Mouse (Mus musculus) limb, embryonic 15.5 days (tissue): ENCODE results near the gene Rnf186. TPM values are rescaled to one million over a fixed set of nuclear protein-coding genes. Genes with fewer than 3 reads are reported as not detected.
"Not testable (repeated sequence)": the region's sequence is repeated elsewhere in the genome, so short reads cannot be mapped to it uniquely, and the experiment has no call there.

ENCODE experiments used
- ATAC-seq: fragments of 200-750 bp; cut with Nextera tagmentation; 2 replicates; pipeline ENCODE4 v1.8.0; 2017; ENCODE audit warnings: low read depth, moderate TSS enrichment; ENCODE audit not compliant: insufficient number of reproducible peaks, low FRiP score, low TSS enrichment
- H3K27ac ChIP-seq: fragments of 300-500 bp; sonication (generic); 2 replicates; pipeline ENCODE4 v1.5.1; 2015; ENCODE audit warnings: moderate library complexity, mild to moderate bottlenecking, inconsistent platforms
- H3K27me3 ChIP-seq: fragments of 300-500 bp; sonication (generic); 2 replicates; pipeline ENCODE4 v1.6.1; 2015; ENCODE audit warnings: inconsistent platforms
- H3K36me3 ChIP-seq: fragments of 300-500 bp; sonication (generic); 2 replicates; pipeline ENCODE4 v1.6.1; 2015; ENCODE audit warnings: inconsistent platforms
- H3K4me1 ChIP-seq: fragments of 300-500 bp; sonication (generic); 2 replicates; pipeline ENCODE4 v1.6.1; 2015; ENCODE audit warnings: inconsistent platforms
- H3K4me2 ChIP-seq: fragments of 300-500 bp; sonication (generic); 2 replicates; pipeline ENCODE4 v1.6.1; 2015; ENCODE audit warnings: mild to moderate bottlenecking, inconsistent platforms
- H3K4me3 ChIP-seq: fragments of 300-500 bp; sonication (generic); 2 replicates; pipeline ENCODE4 v1.5.1; 2015; ENCODE audit warnings: mild to moderate bottlenecking, inconsistent platforms
- H3K9ac ChIP-seq: fragments of 300-500 bp; sonication (generic); 2 replicates; pipeline ENCODE4 v1.6.1; 2015; ENCODE audit warnings: inconsistent platforms
- H3K9me3 ChIP-seq: fragments of 300-500 bp; sonication (generic); 2 replicates; pipeline ENCODE4 v1.6.1; 2016; ENCODE audit warnings: inconsistent platforms
- WGBS: fragments of 180-500 bp; shearing (Covaris S2); methylation state at CpG from one replicate; pipeline ENCODE4 v1.1.7; 2015; 5-methylcytosine and 5-hydroxymethylcytosine counted together
- polyA plus RNA-seq: library from polyadenylated mRNA; unstranded; fragments of >200 nt; fragmentation: Nextera tagmentation; extraction: Ambion mirVana; gene quantifications from 2 replicates; pipeline ENCODE4 v1.2.1, GENCODE M21; 2015

Gene Rnf186
- polyA plus RNA-seq, 1 experiment from 2014 or later = 0.19 TPM

GRCm38 (mm10) chr4:138972827-138973718 is 6.2 kb downstream of the Rnf186 start, which contains the start of gene Tmco4:
TSS of gene Tmco4 (plus strand) at chr4:138972888.
- Histone ChIP-seq H3K27ac (peak within 1 kb of the TSS; percentile 85), H3K4me2 (peak within 1 kb of the TSS; percentile 94), H3K4me3 (peak within 1 kb of the TSS; percentile 61), H3K9me3 (no peaks in the 10 kb centered on the region), H3K36me3 (no peaks in the 10 kb centered on the region), H3K4me1 (peaks cover 20% of the 10 kb centered on the region), H3K27me3 (no peaks in the 10 kb centered on the region), H3K9ac (peak within 1 kb of the TSS; percentile 80)
- 1% methylated on average over 56 of the region's 60 CpGs for WGBS
- ATAC-seq = peak; percentile 58; the same call in 1 of the 2 replicates

- H3K4me3 ChIP-seq = peak overlapping the region; percentile 61
- no peaks in the 10 kb centered on the region for H3K9me3 ChIP-seq
- 0 out of 2 replicates have a peak overlapping the region, but pooled peaks have one; percentile 85 for H3K27ac ChIP-seq
- 61% methylated on average over 3 of the region's 3 CpGs for WGBS
- H3K27me3 ChIP-seq = no peaks in the 10 kb centered on the region
- H3K4me1 ChIP-seq = peaks cover 20% of the 10 kb centered on the region
- H3K4me2 ChIP-seq = peak overlapping the region; percentile 94
- H3K36me3 ChIP-seq = no peaks in the 10 kb centered on the region
- ATAC-seq = no peak
- H3K9ac ChIP-seq = peak overlapping the region; percentile 80
Observed at GRCm38 (mm10) chr4:138973719-138974115, 6.8 kb downstream of the Rnf186 start.

GRCm38 (mm10) chr4:138974540-138974939 is 7.6 kb downstream of the Rnf186 start:
- not testable (repeated sequence) for H3K4me2 ChIP-seq
- WGBS = 90% methylated on average over 2 of the region's 2 CpGs

GRCm38 (mm10) chr4:138975194-138975593 is 8.3 kb downstream of the Rnf186 start:
- Histone ChIP-seq H3K4me3 (no peak overlapping the region), H3K36me3 (no peaks in the 10 kb centered on the region), H3K9ac (no peak overlapping the region), H3K4me1 (peaks cover 20% of the 10 kb centered on the region), H3K9me3 (no peaks in the 10 kb centered on the region), H3K27ac (no peak overlapping the region), H3K4me2 (no peak overlapping the region), H3K27me3 (no peaks in the 10 kb centered on the region)
- 42% methylated on average over 3 of the region's 3 CpGs for WGBS
- no peak for ATAC-seq

More at GRCm38 (mm10) chr4:138974540-138974939, 7.6 kb downstream of the Rnf186 start:
- not testable (repeated sequence) for H3K36me3 ChIP-seq, H3K9ac ChIP-seq, H3K9me3 ChIP-seq, ATAC-seq, H3K27ac ChIP-seq, H3K4me3 ChIP-seq, H3K27me3 ChIP-seq
- peaks cover 20% of the 10 kb centered on the region for H3K4me1 ChIP-seq

GRCm38 (mm10) chr4:138976046-138976445 is 9.1 kb downstream of the Rnf186 start:
- 51% methylated on average over 6 of the region's 6 CpGs for WGBS
- Histone ChIP-seq H3K36me3 (no peaks in the 10 kb centered on the region), H3K9me3 (no peaks in the 10 kb centered on the region), H3K4me1 (peaks cover 23% of the 10 kb centered on the region), H3K4me2 (no peak overlapping the region), H3K9ac (no peak overlapping the region), H3K27me3 (no peaks in the 10 kb centered on the region), H3K4me3 (no peak overlapping the region), H3K27ac (no peak overlapping the region)
- ATAC-seq = no peak

GRCm38 (mm10) chr4:138980021-138980420 is 13.1 kb downstream of the Rnf186 start:
- H3K27me3 ChIP-seq = no peaks in the 10 kb centered on the region
- no peak overlapping the region for H3K4me3 ChIP-seq
- H3K4me2 ChIP-seq = no peak overlapping the region
- no peak overlapping the region for H3K9ac ChIP-seq
- WGBS = 79% methylated on average over 8 of the region's 8 CpGs
- H3K4me1 ChIP-seq = peaks cover 3% of the 10 kb centered on the region; the same call in 1 of the 2 replicates
- H3K27ac ChIP-seq = no peak overlapping the region
- no peak for ATAC-seq
- no peaks in the 10 kb centered on the region for H3K36me3 ChIP-seq
- no peaks in the 10 kb centered on the region for H3K9me3 ChIP-seq

GRCm38 (mm10) chr4:138980771-138981420 is 14.0 kb downstream of the Rnf186 start:
- Histone ChIP-seq H3K4me2 (peak overlapping the region; percentile 17; the same call in 1 of the 2 replicates), H3K4me3 (peak overlapping the region; percentile 8; the same call in 1 of the 2 replicates), H3K9me3 (no peaks in the 10 kb centered on the region), H3K4me1 (peaks cover 3% of the 10 kb centered on the region; the same call in 1 of the 2 replicates), H3K9ac (no peak overlapping the region), H3K27me3 (no peaks in the 10 kb centered on the region), H3K27ac (no peak overlapping the region), H3K36me3 (no peaks in the 10 kb centered on the region)
- ATAC-seq = no peak
- whole genome bisulfite sequencing = 20% methylated on average over 12 of the region's 12 CpGs

- no peak overlapping the region for H3K27ac ChIP-seq
- peaks cover 3% of the 10 kb centered on the region; the same call in 1 of the 2 replicates for H3K4me1 ChIP-seq
- no peaks in the 10 kb centered on the region for H3K27me3 ChIP-seq
- no peak overlapping the region for H3K4me2 ChIP-seq
- 60% methylated on average over 3 of the region's 3 CpGs for WGBS
- H3K36me3 ChIP-seq = no peaks in the 10 kb centered on the region
- no peak overlapping the region for H3K4me3 ChIP-seq
- no peaks in the 10 kb centered on the region for H3K9me3 ChIP-seq
- no peak overlapping the region for H3K9ac ChIP-seq
- no peak for ATAC-seq
Observed at GRCm38 (mm10) chr4:138983422-138983821, 16.5 kb downstream of the Rnf186 start.

- Histone ChIP-seq H3K27me3 (no peaks in the 10 kb centered on the region), H3K4me1 (peaks cover 3% of the 10 kb centered on the region; the same call in 1 of the 2 replicates), H3K9ac (no peak overlapping the region), H3K4me2 (no peak overlapping the region), H3K36me3 (no peaks in the 10 kb centered on the region), H3K27ac (no peak overlapping the region), H3K9me3 (no peaks in the 10 kb centered on the region), H3K4me3 (no peak overlapping the region)
- WGBS = 72% methylated on average over 7 of the region's 7 CpGs
- no peak for ATAC-seq
Observed at GRCm38 (mm10) chr4:138984744-138985143, 17.8 kb downstream of the Rnf186 start.

- no peak overlapping the region for H3K4me3 ChIP-seq
- no peak overlapping the region for H3K27ac ChIP-seq
- H3K9ac ChIP-seq = no peak overlapping the region
- H3K4me2 ChIP-seq = no peak overlapping the region
- WGBS = 71% methylated on average over 5 of the region's 5 CpGs
- no peaks in the 10 kb centered on the region for H3K9me3 ChIP-seq
- ATAC-seq = no peak
- H3K4me1 ChIP-seq = no peaks in the 10 kb centered on the region
- H3K27me3 ChIP-seq = no peaks in the 10 kb centered on the region
- H3K36me3 ChIP-seq = no peaks in the 10 kb centered on the region
Observed at GRCm38 (mm10) chr4:138986280-138986679, 19.4 kb downstream of the Rnf186 start.

GRCm38 (mm10) chr4:138994389-138994788 is 27.5 kb downstream of the Rnf186 start:
- peaks cover 4% of the 10 kb centered on the region; the same call in 1 of the 2 replicates for H3K9me3 ChIP-seq
- no peak for ATAC-seq
- no peaks in the 10 kb centered on the region for H3K27me3 ChIP-seq
- H3K4me1 ChIP-seq = no peaks in the 10 kb centered on the region
- H3K27ac ChIP-seq = no peak overlapping the region
- WGBS = 67% methylated on average over 3 of the region's 3 CpGs
- H3K4me3 ChIP-seq = no peak overlapping the region
- H3K9ac ChIP-seq = no peak overlapping the region
- H3K4me2 ChIP-seq = no peak overlapping the region
- no peaks in the 10 kb centered on the region for H3K36me3 ChIP-seq

- no peaks in the 10 kb centered on the region for H3K4me1 ChIP-seq
- no peak overlapping the region for H3K4me2 ChIP-seq
- WGBS = 72% methylated on average over 5 of the region's 5 CpGs
- H3K9me3 ChIP-seq = peaks cover 4% of the 10 kb centered on the region; the same call in 1 of the 2 replicates
- no peak overlapping the region for H3K9ac ChIP-seq
- ATAC-seq = no peak
- H3K36me3 ChIP-seq = no peaks in the 10 kb centered on the region
- no peak overlapping the region for H3K4me3 ChIP-seq
- no peak overlapping the region for H3K27ac ChIP-seq
- no peaks in the 10 kb centered on the region for H3K27me3 ChIP-seq
Observed at GRCm38 (mm10) chr4:138996410-138996809, 29.5 kb downstream of the Rnf186 start.
